Mouse (Mus musculus) spleen, postnatal 10 days (tissue): ENCODE data around the gene Ccnd2.

Experiments used
- DNase-seq, 2 experiments: peaks; one replicate each; pipeline ENCODE4 v3.0.0; 2021 to 2022; ENCODE audit warnings: low spot score in 2 of 2

Gene Ccnd2

GRCm38 (mm10) chr6:127108368-127109060, 43.5 kb downstream of the Ccnd2 start:
- no peak for DNase-seq

GRCm38 (mm10) chr6:127107413-127107812, 44.6 kb downstream of the Ccnd2 start:
- DNase-seq: no peak

- no peak for DNase-seq
Observed at GRCm38 (mm10) chr6:127106726-127107125, 45.3 kb downstream of the Ccnd2 start.

DNA sequence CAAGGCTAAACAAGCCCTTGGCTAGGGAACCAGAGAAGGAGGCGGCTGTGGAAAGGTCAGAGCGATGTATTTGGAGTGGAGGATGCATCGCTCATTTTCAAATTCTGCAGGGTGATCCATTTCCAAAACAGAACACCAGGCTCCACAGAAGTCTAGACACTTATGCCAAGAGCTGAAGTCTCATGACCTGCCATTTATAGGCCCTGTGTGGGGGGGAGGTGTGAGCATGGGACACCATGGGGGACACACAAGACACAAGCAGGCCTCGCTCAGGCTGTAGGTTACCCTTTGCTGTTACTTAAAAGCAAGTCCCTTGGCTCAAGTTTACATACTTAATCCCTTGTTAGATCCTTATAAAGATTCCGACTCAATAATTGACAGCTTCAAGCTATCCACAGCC, 45.8 kb downstream of the Ccnd2 start:
- DNase-seq: no peak

GRCm38 (mm10) chr6:127105107-127105506, 46.9 kb downstream of the Ccnd2 start:
- peak in 1 of 2 experiments; percentile 62 for DNase-seq

GRCm38 (mm10) chr6:127104396-127105029, 47.5 kb downstream of the Ccnd2 start:
- DNase-seq: no peak

DNA sequence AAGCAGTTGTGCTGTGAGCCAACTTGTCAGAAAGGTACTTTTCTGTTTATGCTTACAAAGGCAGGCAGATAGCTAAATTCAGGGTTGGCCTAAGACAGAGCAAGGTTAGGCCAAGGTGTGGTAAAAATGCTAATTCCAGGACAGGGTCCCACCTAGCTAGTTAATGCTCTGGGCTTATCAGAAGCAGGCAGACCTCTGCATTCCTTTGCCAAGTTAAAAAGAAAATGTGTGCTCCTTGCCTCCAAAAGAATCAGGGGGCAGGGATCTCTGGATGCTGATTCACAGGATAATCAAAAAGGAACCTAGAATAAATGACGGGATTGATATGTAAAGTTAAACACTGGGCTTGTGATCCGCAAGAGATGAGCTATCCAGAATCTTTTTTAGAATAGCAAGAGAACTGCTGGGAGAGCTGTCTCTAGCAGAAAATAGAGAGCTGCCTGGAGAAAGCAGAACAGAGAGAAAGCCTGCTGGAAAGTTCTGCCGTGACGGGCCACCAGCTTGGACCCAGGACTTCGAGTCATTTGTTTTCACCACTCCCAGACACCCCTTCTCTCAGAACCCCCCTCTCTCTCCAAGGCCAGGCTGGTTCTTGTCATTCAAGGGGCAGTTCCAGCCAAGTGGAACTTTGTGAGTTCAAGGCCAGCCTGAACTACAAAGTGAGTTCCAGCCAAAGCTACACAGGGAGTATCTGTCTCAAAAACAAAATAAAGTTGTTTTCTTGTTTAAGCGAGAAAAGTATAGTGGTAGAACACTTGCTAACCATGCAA, 48.3 kb downstream of the Ccnd2 start:
- DNase-seq: no peak

DNA sequence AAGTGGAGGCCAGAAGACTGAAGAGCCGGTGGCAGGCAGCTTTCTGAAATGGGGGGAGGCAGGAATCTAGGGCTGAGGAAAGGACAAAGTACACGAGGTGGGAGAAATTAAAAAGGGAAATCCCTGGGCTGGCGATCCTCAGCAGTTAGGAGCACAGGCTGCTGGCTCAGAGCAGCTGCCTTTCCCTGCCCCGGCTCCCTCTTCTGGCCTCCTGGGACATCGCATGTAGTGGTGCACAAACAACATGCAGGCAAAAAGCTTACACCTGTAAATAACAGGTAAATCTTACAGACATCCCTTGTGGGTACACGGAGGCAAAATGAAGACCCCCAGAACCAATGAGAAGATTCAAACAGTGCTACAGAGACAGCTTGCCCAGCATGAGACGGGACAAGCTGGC, 57.4 kb downstream of the Ccnd2 start:
- DNase-seq: peak in 1 of 2 experiments; percentile 25

DNA sequence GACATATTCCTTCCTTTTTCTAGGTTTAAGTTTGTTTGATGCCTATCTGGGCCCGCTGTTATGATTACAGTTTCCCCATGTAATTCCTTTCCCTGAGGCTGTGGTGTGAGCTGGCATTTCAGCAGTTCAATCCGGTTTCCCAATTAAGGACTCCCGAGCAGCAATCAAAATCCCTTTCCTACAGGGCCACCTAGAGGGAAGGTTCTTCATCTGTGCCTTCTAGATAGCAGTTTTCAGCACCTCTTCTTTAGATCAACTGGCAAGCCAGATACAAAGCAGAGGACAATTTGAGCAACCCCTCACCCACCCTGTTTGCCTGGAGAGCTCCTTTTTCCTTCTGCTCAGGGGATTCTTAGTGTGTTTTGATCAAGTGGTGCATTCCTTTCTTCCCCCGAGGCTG, 65.3 kb downstream of the Ccnd2 start:
- peak in 1 of 2 experiments; percentile 30 for DNase-seq

DNA sequence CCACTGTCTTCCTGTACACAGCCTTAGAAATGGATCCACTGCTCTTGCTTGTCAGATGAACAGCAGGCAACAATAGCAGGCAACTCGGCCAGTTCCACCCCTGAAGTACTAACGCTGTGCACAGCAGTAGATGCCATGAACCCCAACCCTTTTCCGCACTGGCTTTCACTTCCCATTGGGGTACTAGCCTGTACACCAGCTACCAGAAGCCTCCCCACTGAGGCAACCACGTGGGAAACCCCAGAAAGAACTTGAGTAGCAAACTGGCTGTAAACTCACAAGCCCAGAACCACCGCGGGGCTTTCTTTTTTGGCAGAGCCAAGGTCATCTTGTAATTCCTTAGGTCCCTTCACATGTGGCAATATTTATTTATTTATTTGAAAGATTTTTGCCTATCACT, 70.2 kb downstream of the Ccnd2 start:
- no peak for DNase-seq

DNA sequence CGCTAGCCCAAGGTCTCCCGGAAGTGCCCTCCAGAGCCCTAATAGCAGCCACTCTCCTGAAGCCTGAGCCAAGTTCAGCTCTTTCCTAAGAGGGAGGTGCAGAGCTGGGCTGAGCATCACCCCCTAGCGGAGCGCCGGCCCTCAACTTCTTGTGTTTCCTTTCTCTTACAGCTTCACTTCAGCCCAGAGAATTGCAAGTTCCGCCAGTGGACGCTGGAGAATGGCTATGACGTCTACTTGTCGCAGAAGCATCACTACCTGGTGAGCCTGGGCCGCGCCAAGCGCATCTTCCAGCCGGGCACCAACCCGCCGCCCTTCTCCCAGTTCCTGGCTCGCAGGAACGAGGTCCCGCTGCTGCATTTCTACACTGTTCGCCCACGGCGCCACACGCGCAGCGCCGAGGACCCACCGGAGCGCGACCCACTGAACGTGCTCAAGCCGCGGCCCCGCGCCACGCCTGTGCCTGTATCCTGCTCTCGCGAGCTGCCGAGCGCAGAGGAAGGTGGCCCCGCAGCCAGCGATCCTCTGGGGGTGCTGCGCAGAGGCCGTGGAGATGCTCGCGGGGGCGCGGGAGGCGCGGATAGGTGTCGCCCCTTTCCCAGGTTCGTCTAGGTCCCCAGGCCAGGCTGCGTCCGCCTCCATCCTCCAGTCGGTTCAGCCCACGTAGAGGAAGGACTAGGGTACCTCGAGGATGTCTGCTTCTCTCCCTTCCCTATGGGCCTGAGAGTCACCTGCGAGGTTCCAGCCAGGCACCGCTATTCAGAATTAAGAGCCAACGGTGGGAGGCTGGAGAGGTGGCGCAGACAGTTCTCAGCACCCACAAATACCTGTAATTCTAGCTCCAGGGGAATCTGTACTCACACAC, 71.9 kb downstream of the Ccnd2 start:
- DNase-seq: peak in 1 of 2 experiments; percentile 34
